8 mouse cellular contexts compared by ENCODE assay signal in genomic region chr19:45161093-45161492, GRCm38 (mm10). TPM values are rescaled to one million over a fixed set of nuclear protein-coding genes. Genes with fewer than 3 reads are reported as not detected.
DNase-seq lines count a peak whose midpoint lies in the region; ATAC-seq lines count a peak whose summit lies in the region.

No protein-coding gene starts in this region.

- peaks cover 7% of the 10 kb centered on the region; the same call in 1 of the 2 replicates for H3K4me1 ChIP-seq in limb, embryonic 15.5 days

- H3K9ac ChIP-seq in limb, embryonic 15.5 days, result no peak overlapping the region

- no peaks in the 10 kb centered on the region for H3K9me3 ChIP-seq in limb, embryonic 15.5 days

- peak; percentile 49 for DNase-seq in 3134 (ENCODE audit: extremely low read depth, insufficient read length, low spot score)
- DNase-seq in CD4-positive, CD25-positive, alpha-beta regulatory T cell, adult 2 months (ENCODE audit: low read depth, low spot score), result peak; percentile 75
- DNase-seq in c-Kit-positive CD71-negative TER-119-negative erythroid progenitor cells, embryonic 14.5 days (ENCODE audit: low read depth), result peak; percentile 76
- DNase-seq in forelimb bud, embryonic 11.5 days (ENCODE audit: low read depth, low spot score), result peak; percentile 80
- DNase-seq in induced T-regulatory cell, adult 2 months (ENCODE audit: low read depth), result peak; percentile 79
- DNase-seq in retina, embryonic 14.5 days (ENCODE audit: low spot score), result peak; percentile 88

- no peak overlapping the region for H3K27ac ChIP-seq in limb, embryonic 15.5 days

- H3K4me3 ChIP-seq in limb, embryonic 15.5 days, result no peak overlapping the region

- H3K4me2 ChIP-seq in limb, embryonic 15.5 days, result 0 out of 2 replicates have a peak overlapping the region, but pooled peaks have one; percentile 8

- WGBS in limb, embryonic 15.5 days, result 2% methylated on average over 12 of the region's 12 CpGs

- no peak for ATAC-seq in limb, embryonic 15.5 days (ENCODE audit: insufficient number of reproducible peaks, low FRiP score, low TSS enrichment, low read depth)
- no peak for ATAC-seq in inflammation-experienced regulatory T-cells, adult 6 months

- no peaks in the 10 kb centered on the region for H3K36me3 ChIP-seq in limb, embryonic 15.5 days

- H3K27me3 ChIP-seq in limb, embryonic 15.5 days, result peaks cover 97% of the 10 kb centered on the region

RNA-seq across cellular contexts. Expression of gene Tlx1, which starts 10.6 kb away (rescaled TPM):
- polyA plus RNA-seq in limb, embryonic 15.5 days (2015; fragmentation: Nextera tagmentation; extraction: Ambion mirVana), result 0.87 and 0.88 TPM in 2 replicates
- polyA plus RNA-seq in inflammation-experienced regulatory T-cells, adult 6 months (2017; shearing (Covaris generic)), result not detected
